In the genomic region with DNA sequence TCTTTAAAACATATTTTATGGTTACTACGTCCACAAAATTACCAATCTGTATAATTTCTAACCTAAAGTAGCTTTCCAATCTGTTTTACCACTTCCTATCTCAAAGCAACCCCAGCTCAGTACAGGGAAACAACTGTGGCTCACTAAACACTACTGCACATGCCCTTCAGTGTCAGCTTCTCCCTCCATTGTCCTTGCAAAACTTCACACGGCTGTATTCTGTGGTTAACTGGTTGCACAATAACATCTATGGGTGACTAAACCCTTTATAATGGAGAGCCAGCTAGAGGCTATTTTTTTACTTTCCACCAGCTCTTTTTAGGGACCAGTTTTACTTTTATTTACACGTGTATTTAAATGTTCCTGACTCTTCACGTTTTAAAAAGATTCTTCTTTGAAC, we compare ENCODE assay signal across 16 mouse cellular contexts. TPM values are rescaled to one million over a fixed set of nuclear protein-coding genes. Genes with fewer than 3 reads are reported as not detected.
DNase-seq lines count a peak whose midpoint lies in the region; ATAC-seq lines count a peak whose summit lies in the region.
"Had no signal": no experiment of that assay in that cellular context is flagged by ENCODE, and none has a peak within 500 bp of the region (broad histone marks: within the 10 kb centered on the region; RNA-seq: fewer than 3 reads in every experiment).

No protein-coding gene starts in this region.

- ATAC-seq in hematopoietic stem cell, adult 5-6 weeks (replicated peaks in 1 of 2; ENCODE audit: insufficient read depth in 1 of 2, low FRiP score in 2 of 2, low TSS enrichment in 1 of 2, low read depth in 1 of 2, poor library complexity in 2 of 2, severe bottlenecking in 2 of 2): peak; percentile 61 to 76; a peak in 2 of 4 replicates
- ATAC-seq: forebrain, postnatal 0 days; intestine, embryonic 15.5 days; midbrain, embryonic 13.5 days had no signal

- intact Hi-C loops in heart, postnatal 14 days (cut with DNase I): no loop called here

- DNase-seq in lung, postnatal 36 days: peak; percentile 24
- no peak for DNase-seq in lung, postnatal 14 days
- DNase-seq in NIH3T3 (ENCODE audit: low read depth): peak; percentile 75
- no peak for DNase-seq in B cell, adult 2 months
- no peak for DNase-seq in heart, postnatal 14 days
- DNase-seq in cerebellum, adult 11 months: no peak
- DNase-seq: cerebellum, postnatal 25 days; forebrain, postnatal 0 days; heart, adult 11 months; heart, postnatal 36 days; kidney, adult 9 months; kidney, postnatal 25 days; right cerebral cortex, postnatal 4 days had no signal

RNA-seq across cellular contexts. Expression of gene Casd1, which starts 12.7 kb away (rescaled TPM):
- total RNA-seq in hematopoietic stem cell, adult 5-6 weeks (2017): 68.8 and 146 TPM in 2 replicates
- total RNA-seq in heart, postnatal 14 days (2021): 10 to 100 TPM; 29.6 to 29.7 TPM

Comparison
In these comparisons a context has a peak if more than half of its experiments do, and no peak if none do; other contexts are left out.
1. DNase-seq: peak in lung, postnatal 36 days (single experiment) and NIH3T3 (single experiment); none in lung, postnatal 14 days (single experiment), B cell, adult 2 months (0 of 2), heart, postnatal 14 days (0 of 2) and cerebellum, adult 11 months (single experiment).